Mouse (Mus musculus) kidney, adult 2 months (tissue): ENCODE measurements around the gene Zfp143. TPM values are rescaled to one million over a fixed set of nuclear protein-coding genes. Genes with fewer than 3 reads are reported as not detected.
"Not testable (repeated sequence)": the region's sequence is repeated elsewhere in the genome, so short reads cannot be mapped to it uniquely, and the experiment has no call there.

ENCODE experiments used
- DNase-seq: peaks from one replicate; pipeline ENCODE4 v3.0.0; 2021
- H3K27ac ChIP-seq: fragments of 200-500 bp; 2 replicates; pipeline ENCODE4 v1.5.1; 2012; ENCODE audit warnings: low read depth, low read length, control low read depth, inconsistent platforms; ENCODE audit not compliant: insufficient read depth
- H3K27me3 ChIP-seq: fragments of 200-500 bp; replicated peaks from 2 replicates; pipeline ENCODE4 v1.6.1; 2012; ENCODE audit warnings: mild to moderate bottlenecking, moderate library complexity, low read length, inconsistent platforms; ENCODE audit not compliant: control insufficient read depth, insufficient read depth
- H3K36me3 ChIP-seq: fragments of 200-500 bp; 2 replicates; pipeline ENCODE4 v1.6.1; 2012; ENCODE audit warnings: mild to moderate bottlenecking, moderate library complexity, low read length, inconsistent platforms; ENCODE audit not compliant: control insufficient read depth, insufficient read depth
- H3K4me1 ChIP-seq: fragments of 200-500 bp; 2 replicates; pipeline ENCODE4 v1.6.1; 2011; ENCODE audit warnings: low read length; ENCODE audit not compliant: control insufficient read depth, insufficient read depth
- H3K4me3 ChIP-seq: fragments of 200-500 bp; 2 replicates; pipeline ENCODE4 v1.5.1; 2011; ENCODE audit warnings: mild to moderate bottlenecking, low read depth, low read length, control low read depth; ENCODE audit not compliant: insufficient read depth
- CTCF ChIP-seq: fragments of 200-500 bp; conservative IDR thresholded peaks from 2 replicates; pipeline ENCODE4 v1.5.1; 2011; ENCODE audit warnings: low read depth, mild to moderate bottlenecking, control low read depth, low read length, moderate library complexity, mixed read lengths; ENCODE audit not compliant: insufficient read depth, insufficient read length
- POLR2A ChIP-seq: fragments of 200-500 bp; IDR thresholded peaks from one replicate; pipeline ENCODE4 v1.6.1; 2011; ENCODE audit warnings: low read depth, low read length, control low read depth
- WGBS: fragments of 180-500 bp; shearing (Covaris S2); methylation state at CpG from one replicate; pipeline ENCODE4 v1.1.7; 2018; 5-methylcytosine and 5-hydroxymethylcytosine counted together
- polyA plus RNA-seq: library from polyadenylated mRNA; depleted of rRNA; stranded (reverse); fragments of >200 nt; gene quantifications from 2 replicates; pipeline ENCODE4 v1.2.3, GENCODE M21; 2012

Zfp143 gene
- polyA plus RNA-seq, 1 experiment, result 9.4 TPM

- H3K4me1 ChIP-seq, result peaks cover 27% of the 10 kb centered on the region
- H3K4me3 ChIP-seq, result no peak overlapping the region
- TF ChIP-seq CTCF (no peak), POLR2A (no peak)
- no peaks in the 10 kb centered on the region for H3K27me3 ChIP-seq
- peak overlapping the region; percentile 52; the same call in 1 of the 2 replicates for H3K27ac ChIP-seq
- H3K36me3 ChIP-seq, result peaks cover 17% of the 10 kb centered on the region
- no peak for DNase-seq
- 71% methylated on average over 4 of the region's 4 CpGs for WGBS
Observed at GRCm38 (mm10) chr7:110096332-110096731, 35.3 kb downstream of the Zfp143 start.

GRCm38 (mm10) chr7:110097106-110097793 is 36.2 kb downstream of the Zfp143 start:
- no peaks in the 10 kb centered on the region for H3K27me3 ChIP-seq
- 21% methylated on average over 7 of the region's 7 CpGs for WGBS
- TF ChIP-seq POLR2A (no peak), CTCF (0 out of 2 replicates have a peak, but pooled peaks have one; percentile 5)
- peak overlapping the region; percentile 97 for H3K27ac ChIP-seq
- no peak overlapping the region for H3K4me3 ChIP-seq
- DNase-seq, result peak; percentile 90
- peaks cover 16% of the 10 kb centered on the region for H3K36me3 ChIP-seq
- H3K4me1 ChIP-seq, result peaks cover 27% of the 10 kb centered on the region

GRCm38 (mm10) chr7:110100854-110101253 is 39.8 kb downstream of the Zfp143 start:
- TF ChIP-seq CTCF, result no peak
- TF ChIP-seq POLR2A, result no peak
- peak; percentile 41 for DNase-seq
- Histone ChIP-seq H3K4me3 (no peak overlapping the region), H3K36me3 (peaks cover 1% of the 10 kb centered on the region; the same call in 1 of the 2 replicates), H3K27me3 (no peaks in the 10 kb centered on the region), H3K4me1 (peaks cover 24% of the 10 kb centered on the region), H3K27ac (peak overlapping the region; percentile 59; the same call in 1 of the 2 replicates)
- 47% methylated on average over 6 of the region's 6 CpGs for WGBS

- Histone ChIP-seq H3K36me3 (no peaks in the 10 kb centered on the region), H3K4me3 (no peak overlapping the region), H3K27ac (no peak overlapping the region), H3K27me3 (no peaks in the 10 kb centered on the region), H3K4me1 (peaks cover 21% of the 10 kb centered on the region)
- TF ChIP-seq CTCF, result no peak
- TF ChIP-seq POLR2A, result no peak
- WGBS, result 82% methylated on average over 5 of the region's 5 CpGs
- no peak for DNase-seq
Observed at GRCm38 (mm10) chr7:110101266-110101665, 40.2 kb downstream of the Zfp143 start.

GRCm38 (mm10) chr7:110105041-110105440 is 44.0 kb downstream of the Zfp143 start:
- Histone ChIP-seq H3K4me1 (peaks cover 9% of the 10 kb centered on the region), H3K36me3 (no peaks in the 10 kb centered on the region), H3K27ac (peak overlapping the region; percentile 67), H3K4me3 (no peak overlapping the region), H3K27me3 (no peaks in the 10 kb centered on the region)
- WGBS, result 71% methylated on average over 5 of the region's 5 CpGs
- DNase-seq, result peak; percentile 86
- TF ChIP-seq POLR2A, result no peak
- no peak for TF ChIP-seq CTCF

GRCm38 (mm10) chr7:110106633-110107032 is 45.6 kb downstream of the Zfp143 start:
- Histone ChIP-seq H3K4me3 (no peak overlapping the region), H3K27me3 (no peaks in the 10 kb centered on the region), H3K4me1 (peaks cover 9% of the 10 kb centered on the region), H3K27ac (no peak overlapping the region), H3K36me3 (no peaks in the 10 kb centered on the region)
- no peak for TF ChIP-seq CTCF
- TF ChIP-seq POLR2A, result no peak
- DNase-seq, result no peak
- WGBS, result 69% methylated on average over 3 of the region's 3 CpGs

GRCm38 (mm10) chr7:110108524-110108923 is 47.5 kb downstream of the Zfp143 start:
- H3K4me1 ChIP-seq, H3K27me3 ChIP-seq, H3K36me3 ChIP-seq, H3K4me3 ChIP-seq, H3K27ac ChIP-seq, DNase-seq: not testable (repeated sequence)
- 82% methylated on average over 3 of the region's 3 CpGs for WGBS
